Mouse (Mus musculus): ENCODE results near the gene Wfdc16.

The Wfdc16 gene

GRCm38 (mm10) chr2:164638696-164639095, at the start of gene Wfdc16:
Wfdc16 (minus strand) TSS chr2:164638796.
- DNase-seq (ENCODE audit: low spot score in 2 of 2), result no peak

GRCm38 (mm10) chr2:164684807-164685206, 46.2 kb upstream of the Wfdc16 start, which contains the start of gene Wfdc13:
Wfdc13 (plus strand) TSS chr2:164685107.
- no peak for DNase-seq (ENCODE audit: low spot score in 2 of 2)

- DNase-seq (ENCODE audit: low spot score in 2 of 2), result no peak
Measured at GRCm38 (mm10) chr2:164679906-164680305, 41.3 kb upstream of the Wfdc16 start.

GRCm38 (mm10) chr2:164678848-164679625, 40.4 kb upstream of the Wfdc16 start:
- DNase-seq (ENCODE audit: low spot score in 2 of 2), result peak; percentile 40 to 73

- no peak for DNase-seq (ENCODE audit: low spot score in 2 of 2)
Measured at GRCm38 (mm10) chr2:164676916-164677685, 38.5 kb upstream of the Wfdc16 start.

- no peak for DNase-seq (ENCODE audit: low spot score in 2 of 2)
Measured at GRCm38 (mm10) chr2:164676103-164676502, 37.5 kb upstream of the Wfdc16 start.

GRCm38 (mm10) chr2:164673987-164674386, 35.4 kb upstream of the Wfdc16 start, which contains the start of gene Wfdc11:
Wfdc11 (minus strand) TSS chr2:164674087.
- DNase-seq (ENCODE audit: low spot score in 2 of 2), result no peak

GRCm38 (mm10) chr2:164670938-164671337, 32.3 kb upstream of the Wfdc16 start:
- DNase-seq (ENCODE audit: low spot score in 2 of 2), result no peak

GRCm38 (mm10) chr2:164670261-164670660, 31.7 kb upstream of the Wfdc16 start:
- DNase-seq (ENCODE audit: low spot score in 2 of 2), result no peak

GRCm38 (mm10) chr2:164664851-164665250, 26.3 kb upstream of the Wfdc16 start:
- no peak for DNase-seq (ENCODE audit: low spot score in 2 of 2)

GRCm38 (mm10) chr2:164656483-164656882, 17.9 kb upstream of the Wfdc16 start, which contains the start of gene Wfdc9:
Wfdc9 (minus strand) TSS chr2:164656583.
- DNase-seq (ENCODE audit: low spot score in 2 of 2), result no peak

- peak; percentile 32 to 60 for DNase-seq (ENCODE audit: low spot score in 2 of 2)
Measured at GRCm38 (mm10) chr2:164655858-164656257, 17.3 kb upstream of the Wfdc16 start, which contains the start of gene Wfdc10. Wfdc10 (plus strand) TSS chr2:164656046.

GRCm38 (mm10) chr2:164641881-164642673, 3.5 kb upstream of the Wfdc16 start:
- no peak for DNase-seq (ENCODE audit: low spot score in 2 of 2)

GRCm38 (mm10) chr2:164641129-164641528, 2.5 kb upstream of the Wfdc16 start:
- DNase-seq (ENCODE audit: low spot score in 2 of 2), result no peak

- DNase-seq (ENCODE audit: low spot score in 2 of 2), result no peak
Measured at GRCm38 (mm10) chr2:164635266-164635665, 3.3 kb downstream of the Wfdc16 start.

GRCm38 (mm10) chr2:164621775-164622174, 16.8 kb downstream of the Wfdc16 start:
- DNase-seq (ENCODE audit: low spot score in 2 of 2), result no peak

- DNase-seq (ENCODE audit: low spot score in 2 of 2), result no peak
Measured at GRCm38 (mm10) chr2:164619050-164619449, 19.5 kb downstream of the Wfdc16 start.

- DNase-seq (ENCODE audit: low spot score in 2 of 2), result no peak
Measured at GRCm38 (mm10) chr2:164615386-164615785, 23.2 kb downstream of the Wfdc16 start.

GRCm38 (mm10) chr2:164613471-164613870, 25.1 kb downstream of the Wfdc16 start, which contains the start of the genes Wfdc6b and Wfdc8:
Wfdc6b (plus strand) TSS chr2:164613522.
Wfdc8 (minus strand) TSS chr2:164613626.
- peak in 1 of 2 experiments; percentile 25 for DNase-seq (ENCODE audit: low spot score in 2 of 2)

GRCm38 (mm10) chr2:164608781-164609180, 29.8 kb downstream of the Wfdc16 start:
- DNase-seq (ENCODE audit: low spot score in 2 of 2), result no peak

- DNase-seq (ENCODE audit: low spot score in 2 of 2), result no peak
Measured at GRCm38 (mm10) chr2:164604411-164604810, 34.2 kb downstream of the Wfdc16 start.

- DNase-seq (ENCODE audit: low spot score in 2 of 2), result no peak
Measured at GRCm38 (mm10) chr2:164603482-164603881, 35.1 kb downstream of the Wfdc16 start.

Data from cerebellum, postnatal 4 days (tissue).